Mouse (Mus musculus) heart, embryonic 10.5 days (tissue): Measurements from ENCODE around the gene Gm26920. TPM values are rescaled to one million over a fixed set of nuclear protein-coding genes. Genes with fewer than 3 reads are reported as not detected.

ENCODE experiments used
- DNase-seq: peaks from one replicate; pipeline ENCODE4 v3.0.0-alpha.2; 2017; ENCODE audit warnings: low spot score
- H3K27ac ChIP-seq: fragments of 300-500 bp; sonication (generic); 2 replicates; pipeline ENCODE4 v1.5.1; 2016; ENCODE audit warnings: mild to moderate bottlenecking
- H3K27me3 ChIP-seq: fragments of 300-500 bp; sonication (generic); 2 replicates; pipeline ENCODE4 v1.6.1; 2016; ENCODE audit warnings: mild to moderate bottlenecking; ENCODE audit not compliant: poor library complexity, insufficient read depth, severe bottlenecking
- H3K36me3 ChIP-seq: fragments of 300-500 bp; sonication (generic); 2 replicates; pipeline ENCODE4 v1.6.1; 2016; ENCODE audit warnings: mild to moderate bottlenecking, moderate library complexity
- H3K4me1 ChIP-seq: fragments of 300-500 bp; sonication (generic); 2 replicates; pipeline ENCODE4 v1.6.1; 2016; ENCODE audit warnings: mild to moderate bottlenecking
- H3K4me3 ChIP-seq: fragments of 300-500 bp; sonication (generic); 2 replicates; pipeline ENCODE4 v1.5.1; 2016; ENCODE audit warnings: mild to moderate bottlenecking, moderate library complexity
- H3K9me3 ChIP-seq: fragments of 300-500 bp; sonication (generic); 2 replicates; pipeline ENCODE4 v1.6.1; 2016; ENCODE audit warnings: mild to moderate bottlenecking, moderate library complexity
- whole genome bisulfite sequencing: fragments of 180-500 bp; shearing (Covaris S2); methylation state at CpG from one replicate; pipeline ENCODE4 v1.1.7; 2016; 5-methylcytosine and 5-hydroxymethylcytosine counted together
- microRNA-seq: library from miRNA; unstranded; fragments of <30 nt; microRNA quantifications from one replicate; pipeline ENCODE4, GENCODE M21; 2017
- polyA plus RNA-seq: library from polyadenylated mRNA; unstranded; fragments of >200 nt; fragmentation: Nextera tagmentation; extraction: Ambion mirVana; gene quantifications from 2 replicates; pipeline ENCODE4 v1.2.1, GENCODE M21; 2016

Gene Gm26920
- polyA plus RNA-seq, 1 experiment from 2014 or later = 1.0 TPM

DNA sequence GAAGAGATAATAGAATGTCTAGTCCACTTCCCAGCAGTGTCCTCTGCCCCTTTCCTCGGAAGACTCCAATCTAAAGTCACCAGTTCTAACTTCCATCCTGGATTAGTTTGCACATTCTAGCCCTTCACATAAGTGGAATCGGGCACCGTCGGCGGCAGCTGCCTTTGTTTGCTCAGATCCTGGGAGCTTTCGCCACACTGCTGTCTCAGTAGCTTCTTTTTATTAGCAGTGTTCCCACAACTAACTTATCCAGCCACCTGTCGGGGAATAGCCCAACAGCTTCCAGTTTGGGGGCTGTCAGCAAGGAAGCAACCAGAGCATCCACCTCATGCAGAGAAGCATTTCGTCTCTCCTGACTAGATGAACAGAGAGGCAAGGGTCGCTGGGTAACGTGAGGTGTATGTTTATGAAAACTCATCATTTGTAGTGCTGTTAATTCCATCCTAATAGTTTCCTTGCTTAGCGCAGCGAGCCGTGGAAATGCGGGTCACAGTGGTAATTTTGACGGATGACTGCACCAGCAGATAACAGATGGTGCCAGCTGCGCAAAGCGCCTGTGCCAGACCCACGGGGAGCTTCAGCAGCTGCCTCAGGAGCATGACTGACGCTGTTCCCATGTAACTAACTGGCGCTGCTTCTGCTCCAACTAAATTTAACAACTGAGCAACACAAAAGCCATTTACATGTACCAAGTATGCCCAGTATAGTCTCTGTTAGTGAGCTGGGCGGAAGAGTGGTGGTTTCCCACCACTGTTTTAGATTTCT lies 80.7 kb downstream of the Gm26920 start:
- H3K36me3 ChIP-seq = peaks cover 84% of the 10 kb centered on the region
- no peak for DNase-seq
- WGBS = 85% methylated on average over 21 of the region's 21 CpGs
- H3K9me3 ChIP-seq = no peaks in the 10 kb centered on the region
- H3K27ac ChIP-seq = no peak overlapping the region
- H3K4me1 ChIP-seq = no peaks in the 10 kb centered on the region
- no peak overlapping the region for H3K4me3 ChIP-seq
- H3K27me3 ChIP-seq = no peaks in the 10 kb centered on the region

DNA sequence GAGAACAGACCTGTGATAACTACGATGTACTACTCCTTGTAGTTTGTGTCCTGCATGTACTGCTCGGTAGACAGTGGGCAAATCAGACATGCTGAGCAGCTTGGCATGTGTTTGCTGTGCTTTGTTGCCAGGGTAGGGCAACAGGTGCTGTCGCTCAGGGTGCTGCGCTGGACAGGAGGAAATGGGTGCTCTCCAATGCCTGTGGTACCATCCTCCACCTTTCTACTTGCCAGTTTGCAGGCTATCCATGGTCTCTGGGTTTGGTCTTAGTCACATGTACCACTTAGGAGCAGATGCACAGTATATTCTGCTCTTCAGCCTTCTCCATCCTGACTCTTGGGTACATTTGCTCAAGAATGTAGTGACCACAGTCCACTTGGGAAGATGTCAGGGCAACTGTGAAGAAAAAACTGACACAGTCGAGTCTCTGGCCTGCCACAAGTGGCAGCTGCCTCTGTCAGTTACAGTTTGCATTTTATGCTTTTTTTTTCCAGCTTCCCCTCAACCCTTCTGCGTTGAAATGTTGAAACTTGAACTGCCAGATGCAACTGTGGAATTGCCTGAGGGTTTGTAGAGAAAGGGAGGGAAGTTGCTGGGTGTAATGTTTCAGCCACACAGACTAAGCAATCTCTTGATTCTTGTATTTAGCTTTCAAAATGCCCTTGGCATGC lies 82.1 kb downstream of the Gm26920 start:
- 87% methylated on average over 6 of the region's 6 CpGs for WGBS
- no peak for DNase-seq
- no peak overlapping the region for H3K27ac ChIP-seq
- no peaks in the 10 kb centered on the region for H3K27me3 ChIP-seq
- H3K4me1 ChIP-seq = no peaks in the 10 kb centered on the region
- H3K36me3 ChIP-seq = peaks cover 81% of the 10 kb centered on the region
- H3K4me3 ChIP-seq = no peak overlapping the region
- no peaks in the 10 kb centered on the region for H3K9me3 ChIP-seq

DNA sequence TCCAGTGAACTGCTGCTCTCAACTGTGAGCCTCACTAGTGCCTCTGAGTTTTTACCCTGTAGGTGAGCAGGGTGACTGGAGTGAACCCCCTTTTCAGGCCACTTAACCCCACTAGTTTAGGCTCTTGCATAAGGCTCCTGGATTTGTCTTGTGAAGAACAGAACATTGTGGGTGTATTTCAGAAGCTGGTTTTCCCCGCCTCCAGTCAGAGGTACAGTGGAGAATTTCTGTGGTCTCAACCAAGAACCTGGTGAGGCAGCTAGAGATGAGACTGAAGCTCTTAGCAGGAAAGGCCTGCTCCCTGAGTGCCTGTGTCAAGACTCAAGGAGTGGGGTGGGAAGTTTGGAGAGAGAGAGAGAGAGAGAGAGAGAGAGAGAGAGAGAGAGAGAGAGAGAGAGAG lies 82.6 kb downstream of the Gm26920 start:
- no peaks in the 10 kb centered on the region for H3K9me3 ChIP-seq
- H3K27ac ChIP-seq = no peak overlapping the region
- peaks cover 80% of the 10 kb centered on the region for H3K36me3 ChIP-seq
- WGBS = 91% methylated on average over 1 of the region's 1 CpGs
- DNase-seq = no peak
- H3K27me3 ChIP-seq = no peaks in the 10 kb centered on the region
- no peak overlapping the region for H3K4me3 ChIP-seq
- H3K4me1 ChIP-seq = no peaks in the 10 kb centered on the region

Small RNA genes lying within 50 kb of the gene (microRNA-seq; reads per million reads assigned to microRNA genes)
- gene Gm23368 = not detected

Other genes with a start within 250 kb of the Gm26920 start
- 4.4 and 5.7 TPM in 2 replicates for gene Zfp940, start 236.7 kb downstream of the Gm26920 start, polyA plus RNA-seq
- gene Zfp420, start 230.4 kb downstream of the Gm26920 start, polyA plus RNA-seq = 3.7 and 6.3 TPM in 2 replicates
- 8.2 and 9.5 TPM in 2 replicates for gene Zfp27, start 183.8 kb downstream of the Gm26920 start, polyA plus RNA-seq
- gene Zfp383, start 182.2 kb downstream of the Gm26920 start, polyA plus RNA-seq = 2.1 and 3.7 TPM in 2 replicates
- gene Zfp74, start 136.3 kb downstream of the Gm26920 start, polyA plus RNA-seq = 10.3 and 10.9 TPM in 2 replicates
- 32.0 and 33.8 TPM in 2 replicates for gene Zfp568, start 106.5 kb downstream of the Gm26920 start, polyA plus RNA-seq
- 2.7 and 3.2 TPM in 2 replicates for gene Zfp14, start 39.0 kb downstream of the Gm26920 start, polyA plus RNA-seq
- 4.5 and 5.2 TPM in 2 replicates for gene Zfp82, start 17.5 kb downstream of the Gm26920 start, polyA plus RNA-seq
- gene Zfp566, start 117 bp upstream of the Gm26920 start, polyA plus RNA-seq = 7.0 and 10.7 TPM in 2 replicates
- gene Zfp260, start 4.4 kb upstream of the Gm26920 start, polyA plus RNA-seq = 79.8 and 91.7 TPM in 2 replicates
- 9.5 and 10.8 TPM in 2 replicates for gene Zfp382, start 31.5 kb upstream of the Gm26920 start, polyA plus RNA-seq
- 8.6 and 9.5 TPM in 2 replicates for gene Zfp146, start 79.3 kb upstream of the Gm26920 start, polyA plus RNA-seq
- 163 and 277 TPM in 2 replicates for gene Cox7a1, start 93.7 kb upstream of the Gm26920 start, polyA plus RNA-seq
- 76.6 and 84.1 TPM in 2 replicates for gene Capns1, start 108.4 kb upstream of the Gm26920 start, polyA plus RNA-seq
- gene Polr2i, start 141.5 kb upstream of the Gm26920 start, polyA plus RNA-seq = 122 and 127 TPM in 2 replicates
- 212 and 246 TPM in 2 replicates for gene Tbcb, start 141.9 kb upstream of the Gm26920 start, polyA plus RNA-seq
- gene Ovol3, start 145.3 kb upstream of the Gm26920 start, polyA plus RNA-seq = not detected in 2 replicates
- 0.29 and 0.43 TPM in 2 replicates for gene Thap8, start 189.7 kb upstream of the Gm26920 start, polyA plus RNA-seq
- gene Wdr62, start 190.0 kb upstream of the Gm26920 start, polyA plus RNA-seq = 11.4 and 13.9 TPM in 2 replicates
- 10.4 and 18.4 TPM in 2 replicates for gene Clip3, start 201.3 kb upstream of the Gm26920 start, polyA plus RNA-seq
- gene Alkbh6, start 218.3 kb upstream of the Gm26920 start, polyA plus RNA-seq = 68.2 and 71.8 TPM in 2 replicates
- gene Syne4, start 224.4 kb upstream of the Gm26920 start, polyA plus RNA-seq = 26.8 and 43.1 TPM in 2 replicates
- gene E130208F15Rik, start 231.3 kb upstream of the Gm26920 start, polyA plus RNA-seq = 2.5 and 3.2 TPM in 2 replicates
- 15.1 and 16.4 TPM in 2 replicates for gene Sdhaf1, start 233.5 kb upstream of the Gm26920 start, polyA plus RNA-seq